Mouse (Mus musculus) MEL (cell line): ENCODE results near the gene Gm10775. TPM values are rescaled to one million over a fixed set of nuclear protein-coding genes. Genes with fewer than 3 reads are reported as not detected.

Experiments used
- DNase-seq: peaks from one replicate; pipeline ENCODE4 v3.0.0; 2011; ENCODE audit warnings: low read depth, low spot score
- H3K27ac ChIP-seq: 2 replicates; pipeline ENCODE4 v1.5.1; 2012; ENCODE audit warnings: low read depth, mild to moderate bottlenecking, control low read depth, low read length, moderate library complexity; ENCODE audit not compliant: control insufficient read depth
- H3K27me3 ChIP-seq, 2 experiments: fragments of 150-350 bp in 1 of 2; sonication (generic) in 1 of 2; 2 replicates each; pipeline ENCODE4 v1.6.1; 2012; ENCODE audit warnings: low read length in 2 of 2, mild to moderate bottlenecking in 2 of 2, improper control_type of control experiment in 1 of 2, moderate library complexity in 1 of 2; ENCODE audit not compliant: insufficient read depth in 2 of 2, control insufficient read depth in 1 of 2
- H3K36me3 ChIP-seq, 2 experiments: 2 replicates each; pipeline ENCODE4 v1.6.1; 2012 to 2014; ENCODE audit warnings: low read length in 2 of 2, improper control_type of control experiment in 1 of 2, inconsistent platforms in 1 of 2, mild to moderate bottlenecking in 1 of 2; ENCODE audit not compliant: insufficient read depth in 2 of 2, control insufficient read depth in 1 of 2
- H3K4me1 ChIP-seq, 2 experiments: fragments of 150-350 bp in 1 of 2; sonication (generic) in 1 of 2; 2 replicates each; pipeline ENCODE4 v1.6.1; 2012; ENCODE audit warnings: low read length in 2 of 2, improper control_type of control experiment in 1 of 2, mild to moderate bottlenecking in 1 of 2; ENCODE audit not compliant: insufficient read depth in 2 of 2, control insufficient read depth in 1 of 2
- H3K4me3 ChIP-seq, 2 experiments: fragments of 150-350 bp in 1 of 2; sonication (generic) in 1 of 2; 2 replicates each; pipeline ENCODE4 v1.5.1; 2012; ENCODE audit warnings: low read depth in 2 of 2, low read length in 2 of 2, mild to moderate bottlenecking in 2 of 2, moderate library complexity in 2 of 2, control low read depth in 1 of 2, improper control_type of control experiment in 1 of 2; ENCODE audit not compliant: control insufficient read depth in 1 of 2, insufficient read depth in 1 of 2
- H3K79me2 ChIP-seq: 2 replicates; pipeline ENCODE4 v1.6.1; 2012; ENCODE audit warnings: mild to moderate bottlenecking, low read length, moderate library complexity; ENCODE audit not compliant: control insufficient read depth, poor library complexity, insufficient read depth
- H3K9ac ChIP-seq: 2 replicates; pipeline ENCODE4 v1.6.1; 2012; ENCODE audit warnings: low read depth, mild to moderate bottlenecking, control low read depth, low read length, moderate library complexity; ENCODE audit not compliant: control insufficient read depth, poor library complexity, severe bottlenecking
- H3K9me3 ChIP-seq: fragments of 150-350 bp; sonication (generic); replicated peaks from 2 replicates; pipeline ENCODE4 v1.6.1; 2012; ENCODE audit warnings: mild to moderate bottlenecking, low read length, improper control_type of control experiment, moderate library complexity; ENCODE audit not compliant: insufficient read depth
- CHD2 ChIP-seq: IDR thresholded peaks from 2 replicates; pipeline ENCODE4 v1.6.1; 2011; ENCODE audit warnings: low read length, improper control_type of control experiment
- E2F4 ChIP-seq: IDR thresholded peaks from 2 replicates; pipeline ENCODE4 v1.6.1; 2011; ENCODE audit warnings: low read depth, low read length, improper control_type of control experiment, borderline replicate concordance
- EP300 ChIP-seq, 2 experiments: IDR thresholded peaks; 2 replicates each; pipeline ENCODE4 v1.6.1; 2011; ENCODE audit warnings: improper control_type of control experiment in 2 of 2, low read length in 2 of 2, low read depth in 1 of 2, mild to moderate bottlenecking in 1 of 2
- ETS1 ChIP-seq: IDR thresholded peaks from 2 replicates; pipeline ENCODE4 v1.6.1; 2012; ENCODE audit warnings: low read depth, mild to moderate bottlenecking, inconsistent platforms, low read length, improper control_type of control experiment, moderate library complexity
- GATA1 ChIP-seq: IDR thresholded peaks from 2 replicates; pipeline ENCODE4 v1.6.1; 2011; ENCODE audit warnings: low read depth, low read length, improper control_type of control experiment
- HCFC1 ChIP-seq: IDR thresholded peaks from 2 replicates; pipeline ENCODE4 v1.6.1; 2012; ENCODE audit warnings: low read depth, mild to moderate bottlenecking, inconsistent platforms, low read length, improper control_type of control experiment, moderate library complexity
- JUND ChIP-seq: IDR thresholded peaks from 2 replicates; pipeline ENCODE4 v1.6.1; 2011; ENCODE audit warnings: low read depth, mild to moderate bottlenecking, improper control_type of control experiment, low read length
- KAT2A ChIP-seq: conservative IDR thresholded peaks from 2 replicates; pipeline ENCODE4 v1.6.1; 2012; ENCODE audit warnings: low read depth, low read length, improper control_type of control experiment, inconsistent platforms
- MAX ChIP-seq: IDR thresholded peaks from 2 replicates; pipeline ENCODE4 v1.6.1; 2011; ENCODE audit warnings: low read length, improper control_type of control experiment
- MAZ ChIP-seq: IDR thresholded peaks from 2 replicates; pipeline ENCODE4 v1.6.1; 2012; ENCODE audit warnings: low read depth, mild to moderate bottlenecking, inconsistent platforms, low read length, improper control_type of control experiment
- MXI1 ChIP-seq: IDR thresholded peaks from 2 replicates; pipeline ENCODE4 v1.6.1; 2011; ENCODE audit warnings: mild to moderate bottlenecking, low read depth, low read length, improper control_type of control experiment
- MYB ChIP-seq: IDR thresholded peaks from 2 replicates; pipeline ENCODE4 v1.6.1; 2011; ENCODE audit warnings: mild to moderate bottlenecking, low read depth, low read length, improper control_type of control experiment
- POLR2A ChIP-seq, 2 experiments: IDR thresholded peaks; 2 replicates each; pipeline ENCODE4 v1.6.1; 2011 to 2012; ENCODE audit warnings: low read length in 2 of 2, mild to moderate bottlenecking in 2 of 2, control low read depth in 1 of 2, improper control_type of control experiment in 1 of 2, low read depth in 1 of 2, moderate library complexity in 1 of 2; ENCODE audit not compliant: control insufficient read depth in 1 of 2, insufficient read depth in 1 of 2, poor library complexity in 1 of 2
- TCF12 ChIP-seq: IDR thresholded peaks from 2 replicates; pipeline ENCODE4 v1.6.1; 2014; ENCODE audit warnings: low read depth, mild to moderate bottlenecking, inconsistent platforms, low read length, improper control_type of control experiment, moderate library complexity
- ZC3H11A ChIP-seq: IDR thresholded peaks from 2 replicates; pipeline ENCODE4 v1.6.1; 2012; ENCODE audit warnings: low read depth, mild to moderate bottlenecking, inconsistent platforms, low read length, improper control_type of control experiment
- ZMIZ1 ChIP-seq: IDR thresholded peaks from 2 replicates; pipeline ENCODE4 v1.6.1; 2012; ENCODE audit warnings: low read depth, mild to moderate bottlenecking, inconsistent platforms, low read length, improper control_type of control experiment, moderate library complexity
- ZNF384 ChIP-seq: IDR thresholded peaks from 2 replicates; pipeline ENCODE4 v1.6.1; 2012; ENCODE audit warnings: low read depth, mild to moderate bottlenecking, inconsistent platforms, low read length, improper control_type of control experiment
- polyA plus RNA-seq, 2 experiments: library from polyadenylated mRNA; stranded (reverse) in 1 of 2; unstranded in 1 of 2; fragments of >175 nt in 1 of 2; fragments of >200 nt in 1 of 2; gene quantifications; 2 replicates each; pipeline versions ENCODE4 v1.2.1 to v1.2.4; 2012; ENCODE audit warnings: low replicate concordance in 2 of 2, low read depth in 1 of 2; ENCODE audit not compliant: insufficient read length in 2 of 2, insufficient read depth in 1 of 2, missing spikeins in 1 of 2
- total RNA-seq: library from RNA; depleted of rRNA; stranded (reverse); fragments of 300-350 nt; gene quantifications from 2 replicates; pipeline ENCODE4 v1.2.3, GENCODE M21; 2012; rRNA removed

Gm10775 gene
- total and polyA plus RNA-seq, 3 experiments, result 0.21 TPM; not detected in 2

DNA sequence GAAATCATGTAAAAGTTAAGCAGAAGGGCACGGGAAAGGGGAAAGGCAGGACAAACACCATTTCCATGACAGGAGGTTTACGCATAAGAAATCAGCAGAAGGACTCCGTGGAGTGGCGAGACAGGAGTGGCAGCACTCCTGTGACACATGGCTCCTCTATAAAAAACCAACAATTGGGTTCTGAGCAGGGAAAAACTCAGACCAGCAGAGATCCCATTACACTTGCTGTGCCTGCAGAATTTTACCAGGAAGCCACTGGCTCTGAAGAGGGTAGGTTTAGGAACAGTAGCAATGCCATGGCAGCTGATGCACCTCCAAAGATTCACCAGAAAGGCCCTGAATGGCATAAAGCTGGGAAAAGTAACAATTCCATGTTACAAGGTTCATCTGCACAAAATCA is 37.0 kb downstream of the Gm10775 start:
- H3K36me3 ChIP-seq, result peaks cover 0 to 2% of the 10 kb centered on the region in 2 experiments; a peak in 2 of 4 replicates
- no peak for DNase-seq

More for the DNA sequence above, 37.0 kb downstream of the Gm10775 start:
- Histone ChIP-seq H3K4me1 (no peaks in the 10 kb centered on the region), H3K27ac (no peak overlapping the region), H3K27me3 (no peaks in the 10 kb centered on the region), H3K4me3 (no peak overlapping the region), H3K9ac (no peak overlapping the region), H3K79me2 (no peaks in the 10 kb centered on the region), H3K9me3 (no peaks in the 10 kb centered on the region)
- TF ChIP-seq HCFC1 (no peak), ZC3H11A (no peak), ZNF384 (no peak), ETS1 (no peak), JUND (no peak), EP300 (IDR thresholded peaks at IDR 0.05; ENCODE audit: low read depth in 1 of 2, low read length in 2 of 2) (no peak), MAZ (no peak), ZMIZ1 (no peak), MXI1 (no peak), E2F4 (no peak), POLR2A (IDR thresholded peaks at IDR 0.05; ENCODE audit: control insufficient read depth in 1 of 2, insufficient read depth in 1 of 2, low read depth in 1 of 2, low read length in 2 of 2, poor library complexity in 1 of 2) (no peak), MAX (no peak), KAT2A (no peak), TCF12 (no peak), MYB (no peak), CHD2 (no peak), GATA1 (no peak)

Other genes starting within 250 kb of the Gm10775 start
- gene Spata31d1c, start 226.5 kb upstream of the Gm10775 start, total RNA-seq, result not detected in 2 replicates
- gene Spata31d1c, start 226.5 kb upstream of the Gm10775 start, polyA plus RNA-seq, result not detected
- not detected in 2 replicates for gene Prss47, start 206.8 kb upstream of the Gm10775 start, total RNA-seq
- not detected for gene Prss47, start 206.8 kb upstream of the Gm10775 start, polyA plus RNA-seq
- gene Mfsd14b, start 146.6 kb upstream of the Gm10775 start, total RNA-seq, result 45.7 and 47.9 TPM in 2 replicates
- 10 to 100 TPM in 1 of 2 experiments, not detected in 1; 48.1 TPM for gene Mfsd14b, start 146.6 kb upstream of the Gm10775 start, polyA plus RNA-seq
- gene Olfr465-ps1, start 121.5 kb upstream of the Gm10775 start, total RNA-seq, result not detected in 2 replicates
- gene Olfr465-ps1, start 121.5 kb upstream of the Gm10775 start, polyA plus RNA-seq, result not detected
- not detected in 2 replicates for gene Olfr466, start 109.3 kb upstream of the Gm10775 start, total RNA-seq
- gene Olfr466, start 109.3 kb upstream of the Gm10775 start, polyA plus RNA-seq, result not detected
- gene Nlrp4f, start 53.6 kb upstream of the Gm10775 start, total RNA-seq, result 0.04 TPM in 1 of 2 replicates, not detected in the other
- gene Nlrp4f, start 53.6 kb upstream of the Gm10775 start, polyA plus RNA-seq, result not detected
- 14.1 and 14.7 TPM in 2 replicates for gene Zfp369, start 19.3 kb downstream of the Gm10775 start, total RNA-seq
- gene Zfp369, start 19.3 kb downstream of the Gm10775 start, polyA plus RNA-seq, result 10 to 100 TPM in 1 of 2 experiments, not detected in 1; 15.3 TPM